Mouse (Mus musculus): Measurements from ENCODE around the gene 1700056E22Rik. TPM values are rescaled to one million over a fixed set of nuclear protein-coding genes. Genes with fewer than 3 reads are reported as not detected.

1700056E22Rik gene
- polyA plus RNA-seq, 1 experiment = 0.58 TPM

DNA sequence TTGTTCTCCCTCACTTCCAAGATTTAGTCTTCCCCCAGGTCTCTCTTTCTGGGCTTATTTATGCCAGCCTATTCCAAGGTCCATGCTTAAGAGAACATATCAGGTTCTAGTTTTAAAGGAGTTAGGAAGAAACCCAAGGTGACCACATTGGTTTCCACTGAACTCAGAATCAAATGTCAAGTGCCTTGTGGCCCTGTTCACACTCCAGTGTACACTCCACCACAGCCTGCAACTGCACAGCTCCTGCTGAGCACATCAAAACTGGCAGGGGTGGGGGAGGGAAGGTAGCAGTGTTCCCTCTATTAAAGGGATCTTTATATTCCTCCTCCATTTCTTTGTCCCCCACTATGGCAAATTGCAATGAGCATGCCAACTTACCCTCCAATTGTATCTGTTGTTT, 28.0 kb downstream of the 1700056E22Rik start:
- Histone ChIP-seq H3K4me3 (ENCODE audit: insufficient read depth, low read length) (no peak overlapping the region), H3K27ac (ENCODE audit: insufficient read depth, low read depth, low read length) (no peak overlapping the region), H3K4me1 (ENCODE audit: control insufficient read depth, insufficient read depth, low read length) (no peaks in the 10 kb centered on the region)
- TF ChIP-seq POLR2A (IDR thresholded peaks at IDR 0.05; ENCODE audit: borderline replicate concordance, low read depth, low read length) (no peak), CTCF (IDR thresholded peaks at IDR 0.05; ENCODE audit: low read depth, low read length) (no peak)

DNA sequence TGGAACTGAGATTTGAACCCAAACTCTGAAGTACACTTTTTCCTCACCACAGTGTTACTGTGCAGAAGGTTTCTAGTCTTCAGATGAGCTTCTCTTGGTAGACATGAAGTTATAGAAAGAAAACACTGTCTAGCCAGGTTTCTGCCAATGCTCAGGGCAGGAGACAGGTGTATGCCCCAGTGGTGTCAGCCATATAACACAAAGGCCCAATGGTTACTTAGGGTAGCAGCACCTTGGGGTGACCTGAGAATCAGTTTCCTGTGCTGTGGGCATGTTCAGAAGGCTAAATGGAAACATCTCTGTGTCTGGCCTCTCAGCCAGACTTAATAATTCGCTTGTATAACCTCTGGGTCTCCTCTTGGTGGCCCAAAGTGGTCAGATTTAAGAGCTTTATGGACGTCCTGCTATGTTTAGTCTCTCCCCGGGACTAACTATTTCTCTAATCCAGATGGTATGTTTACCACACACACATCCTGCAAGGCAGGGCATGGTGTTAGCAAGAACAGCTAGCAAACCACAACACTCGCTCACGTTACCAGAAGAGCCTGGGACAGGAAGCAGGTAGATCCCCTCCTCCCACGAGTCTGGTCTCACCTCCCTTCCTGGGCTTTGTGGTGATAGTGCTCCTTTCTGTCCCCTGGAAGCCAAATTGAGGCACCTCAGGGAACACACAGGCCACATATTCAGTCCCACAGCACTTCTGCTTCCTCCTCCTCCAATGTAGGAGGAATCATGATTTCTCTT, 28.6 kb downstream of the 1700056E22Rik start:
- no peak overlapping the region for H3K27ac ChIP-seq (ENCODE audit: insufficient read depth, low read depth, low read length)
- no peak for TF ChIP-seq CTCF (IDR thresholded peaks at IDR 0.05; ENCODE audit: low read depth, low read length)
- TF ChIP-seq POLR2A (IDR thresholded peaks at IDR 0.05; ENCODE audit: borderline replicate concordance, low read depth, low read length) = no peak
- no peak overlapping the region for H3K4me3 ChIP-seq (ENCODE audit: insufficient read depth, low read length)
- H3K4me1 ChIP-seq (ENCODE audit: control insufficient read depth, insufficient read depth, low read length) = no peaks in the 10 kb centered on the region

DNA sequence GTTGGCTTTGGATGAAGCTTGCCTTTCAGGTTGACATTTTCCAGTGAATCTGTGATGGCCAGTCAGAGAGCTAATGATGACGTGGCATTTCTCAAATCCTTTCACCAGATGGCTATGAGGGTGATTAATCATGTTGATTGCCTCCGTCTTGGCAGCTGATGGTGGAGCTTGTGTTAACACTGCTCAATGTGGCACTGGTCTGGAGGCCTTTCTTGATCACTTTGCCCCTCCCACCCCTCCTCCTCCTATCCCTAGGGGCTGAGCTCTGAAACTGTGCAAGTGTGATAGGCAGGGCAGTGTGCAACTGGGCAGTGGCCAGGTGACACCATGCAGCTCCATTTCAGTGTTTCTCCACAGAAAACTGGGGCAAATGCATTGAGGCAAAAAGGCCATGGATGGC, 29.8 kb downstream of the 1700056E22Rik start:
- Histone ChIP-seq H3K27ac (ENCODE audit: insufficient read depth, low read depth, low read length) (no peak overlapping the region), H3K4me1 (ENCODE audit: control insufficient read depth, insufficient read depth, low read length) (no peaks in the 10 kb centered on the region), H3K4me3 (ENCODE audit: insufficient read depth, low read length) (no peak overlapping the region)
- TF ChIP-seq CTCF (IDR thresholded peaks at IDR 0.05; ENCODE audit: low read depth, low read length) = no peak
- no peak for TF ChIP-seq POLR2A (IDR thresholded peaks at IDR 0.05; ENCODE audit: borderline replicate concordance, low read depth, low read length)

DNA sequence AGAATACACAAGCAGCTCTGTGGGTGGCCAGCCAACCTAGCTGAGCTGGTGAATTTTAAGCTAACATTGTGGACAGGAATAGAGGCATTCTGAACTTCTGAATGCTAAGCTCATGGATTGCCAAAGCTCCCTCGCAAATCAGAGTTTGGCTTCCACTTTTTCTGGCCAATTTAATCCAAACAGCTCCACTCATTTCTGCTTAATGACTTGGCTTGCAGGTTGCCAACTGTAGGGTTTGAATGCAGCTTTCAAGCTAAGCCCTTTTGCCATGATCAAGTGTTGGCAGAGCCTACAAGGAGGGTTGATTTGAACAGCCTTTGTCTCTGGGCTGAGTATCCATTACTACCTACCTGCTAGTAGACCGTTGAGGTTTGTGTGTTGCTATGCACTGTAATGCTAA, 31.6 kb downstream of the 1700056E22Rik start:
- TF ChIP-seq CTCF (IDR thresholded peaks at IDR 0.05; ENCODE audit: low read depth, low read length) (no peak), POLR2A (IDR thresholded peaks at IDR 0.05; ENCODE audit: borderline replicate concordance, low read depth, low read length) (no peak)
- no peak overlapping the region for H3K27ac ChIP-seq (ENCODE audit: insufficient read depth, low read depth, low read length)
- no peaks in the 10 kb centered on the region for H3K4me1 ChIP-seq (ENCODE audit: control insufficient read depth, insufficient read depth, low read length)
- no peak overlapping the region for H3K4me3 ChIP-seq (ENCODE audit: insufficient read depth, low read length)

DNA sequence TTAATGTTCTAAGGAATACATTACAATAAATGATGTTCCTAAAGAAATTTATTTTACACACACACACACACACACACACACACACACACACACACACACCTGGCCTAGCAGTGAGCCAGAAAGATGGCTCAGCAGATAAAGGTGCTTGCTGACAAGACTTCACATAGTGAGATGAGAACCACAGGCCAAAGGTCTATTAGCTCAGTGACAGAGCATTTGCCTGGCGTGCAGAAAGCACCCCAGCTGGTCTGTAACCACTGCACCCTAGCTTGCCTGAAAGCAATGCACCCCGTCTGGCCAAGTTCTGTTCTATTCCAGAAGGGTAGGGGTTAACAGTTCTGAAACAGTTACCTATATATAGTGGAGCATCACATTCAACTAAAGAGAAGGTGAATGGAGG, 36.9 kb downstream of the 1700056E22Rik start:
- Histone ChIP-seq H3K4me1 (ENCODE audit: control insufficient read depth, insufficient read depth, low read length) (no peaks in the 10 kb centered on the region), H3K27ac (ENCODE audit: insufficient read depth, low read depth, low read length) (no peak overlapping the region), H3K4me3 (ENCODE audit: insufficient read depth, low read length) (no peak overlapping the region)
- no peak for TF ChIP-seq CTCF (IDR thresholded peaks at IDR 0.05; ENCODE audit: low read depth, low read length)

DNA sequence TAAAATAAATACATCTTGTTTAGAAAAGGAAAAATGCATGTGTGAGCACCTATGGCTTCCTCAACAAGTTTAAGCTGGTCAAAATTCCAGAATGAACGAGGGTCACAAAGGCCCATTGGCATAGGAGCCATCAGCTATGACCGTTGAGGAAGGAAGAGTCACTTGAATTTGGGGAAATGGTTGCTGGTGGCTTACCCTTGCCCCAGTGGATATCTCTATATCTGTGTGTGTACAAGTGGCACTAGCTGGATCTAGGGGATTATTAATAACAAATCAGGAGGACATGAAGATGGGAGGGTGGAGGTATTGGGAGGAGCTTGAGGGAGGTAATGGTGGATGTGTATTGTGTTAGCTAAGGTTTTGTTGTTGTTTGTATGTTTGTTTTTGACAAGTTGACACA, 42.2 kb downstream of the 1700056E22Rik start:
- no peaks in the 10 kb centered on the region for H3K4me1 ChIP-seq (ENCODE audit: control insufficient read depth, insufficient read depth, low read length)
- no peak overlapping the region for H3K4me3 ChIP-seq (ENCODE audit: insufficient read depth, low read length)
- no peak overlapping the region for H3K27ac ChIP-seq (ENCODE audit: insufficient read depth, low read depth, low read length)
- TF ChIP-seq CTCF (IDR thresholded peaks at IDR 0.05; ENCODE audit: low read depth, low read length) (no peak), POLR2A (IDR thresholded peaks at IDR 0.05; ENCODE audit: borderline replicate concordance, low read depth, low read length) (no peak)

DNA sequence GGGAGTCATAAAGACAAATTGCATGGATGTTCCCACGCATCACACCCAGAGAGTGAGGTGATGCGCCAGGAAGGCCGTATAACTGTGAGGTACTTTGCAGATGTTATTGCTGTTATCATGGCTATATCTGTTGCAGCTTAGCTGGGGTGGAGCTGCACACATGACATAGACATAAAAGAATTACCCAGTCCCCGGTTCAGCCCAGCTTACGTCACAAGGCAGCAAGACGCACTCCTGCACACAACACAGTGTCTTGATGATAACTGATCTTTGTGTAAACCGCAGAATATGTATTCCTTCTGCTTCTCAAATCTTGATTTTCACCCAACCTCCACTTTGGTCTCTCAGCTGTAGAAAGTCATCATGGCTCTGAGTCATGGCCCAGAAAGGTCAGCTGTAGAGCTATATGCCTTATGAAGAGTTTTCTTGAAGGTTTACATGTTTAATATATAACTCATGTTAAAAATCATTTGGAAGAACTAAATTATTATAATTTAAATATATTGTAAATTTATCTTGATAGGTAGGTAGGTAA, 46.3 kb downstream of the 1700056E22Rik start:
- Histone ChIP-seq H3K4me3 (ENCODE audit: insufficient read depth, low read length) (no peak overlapping the region), H3K4me1 (ENCODE audit: control insufficient read depth, insufficient read depth, low read length) (no peaks in the 10 kb centered on the region), H3K27ac (ENCODE audit: insufficient read depth, low read depth, low read length) (no peak overlapping the region)
- TF ChIP-seq CTCF (IDR thresholded peaks at IDR 0.05; ENCODE audit: low read depth, low read length) (no peak), POLR2A (IDR thresholded peaks at IDR 0.05; ENCODE audit: borderline replicate concordance, low read depth, low read length) (no peak)

Other genes with a start within 250 kb of the 1700056E22Rik start
- 1.2 and 2.3 TPM in 2 replicates for gene Dusp10, start 21.0 kb downstream of the 1700056E22Rik start, polyA plus RNA-seq (2012; ENCODE audit: insufficient read depth, insufficient read length, missing spikeins)

Data from bone marrow macrophage, adult 2 months (primary cell).